Mouse (Mus musculus) monocyte, adult 2 months (primary cell): ENCODE data around the gene Cacna1d.

Experiments used
- DNase-seq, 2 experiments: peaks; one replicate each; pipeline ENCODE4 v3.0.0; 2022; ENCODE audit warnings: low spot score in 2 of 2, low read depth in 1 of 2

Cacna1d gene

DNA sequence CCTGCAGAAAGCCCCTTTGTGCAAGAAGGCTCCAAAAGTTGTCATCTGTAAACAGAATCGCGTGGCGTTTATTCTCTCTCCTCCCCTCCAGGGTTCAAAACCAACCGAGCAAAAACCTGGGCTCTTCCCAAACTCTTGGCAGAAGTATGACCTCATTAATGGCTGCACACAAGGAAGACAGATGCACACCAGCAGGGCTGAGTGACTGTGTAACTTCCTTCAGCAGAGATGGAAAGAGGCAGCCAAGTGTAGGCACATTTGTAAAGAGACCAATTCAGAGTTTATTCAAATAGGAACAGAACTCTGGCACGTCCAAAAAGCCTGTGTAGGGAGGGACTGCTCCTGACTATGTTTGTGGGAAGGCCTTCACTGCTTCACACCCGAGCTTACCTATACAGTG lies 385.7 kb downstream of the Cacna1d start:
- DNase-seq = no peak

GRCm38 (mm10) chr14:30103946-30104536 lies 387.2 kb downstream of the Cacna1d start:
- no peak for DNase-seq

DNA sequence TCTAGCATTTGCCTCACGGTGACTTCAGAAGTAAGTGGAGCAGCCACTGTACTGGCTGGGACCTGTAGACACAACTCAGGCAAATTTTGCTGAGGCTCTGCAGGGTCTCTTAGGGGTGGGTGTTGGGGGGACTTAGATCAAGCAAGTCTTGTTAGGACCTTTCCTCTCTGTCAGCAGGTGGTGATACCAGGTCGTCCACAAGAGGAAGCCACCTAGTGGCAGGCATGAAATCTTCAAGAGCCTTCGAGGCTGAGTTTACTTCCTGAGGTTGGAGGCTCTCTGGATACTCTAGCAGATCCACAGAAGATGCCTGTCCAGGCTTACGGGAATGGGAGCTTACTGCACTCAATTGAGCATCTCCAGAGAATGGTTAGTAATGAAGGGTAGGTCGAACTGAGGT lies 394.0 kb downstream of the Cacna1d start:
- no peak for DNase-seq

- DNase-seq = no peak
These were observed 398.8 kb downstream of the Cacna1d start for GRCm38 (mm10) chr14:30092426-30092825.

DNA sequence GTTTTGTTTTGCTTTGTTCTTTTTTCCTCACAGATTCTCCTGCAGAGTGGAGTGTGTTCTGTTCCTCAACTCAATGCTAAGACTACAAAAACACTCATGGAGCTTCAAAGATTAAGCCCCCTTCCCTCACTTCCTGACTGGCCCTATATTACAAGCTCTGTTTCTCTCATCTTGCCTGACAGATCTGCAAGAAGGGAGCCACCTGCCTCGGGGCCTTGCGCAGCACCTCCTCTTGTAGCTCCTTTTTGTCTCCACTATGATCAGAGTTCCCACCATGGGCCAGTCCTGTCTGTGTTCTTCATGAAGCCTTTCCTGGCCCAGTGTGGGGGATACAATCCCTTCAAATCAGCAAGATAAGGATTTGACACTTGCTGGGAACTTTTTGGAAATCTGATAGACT lies 399.2 kb downstream of the Cacna1d start:
- DNase-seq = no peak

- DNase-seq = no peak
These were observed 411.5 kb downstream of the Cacna1d start for GRCm38 (mm10) chr14:30079729-30080128.

DNA sequence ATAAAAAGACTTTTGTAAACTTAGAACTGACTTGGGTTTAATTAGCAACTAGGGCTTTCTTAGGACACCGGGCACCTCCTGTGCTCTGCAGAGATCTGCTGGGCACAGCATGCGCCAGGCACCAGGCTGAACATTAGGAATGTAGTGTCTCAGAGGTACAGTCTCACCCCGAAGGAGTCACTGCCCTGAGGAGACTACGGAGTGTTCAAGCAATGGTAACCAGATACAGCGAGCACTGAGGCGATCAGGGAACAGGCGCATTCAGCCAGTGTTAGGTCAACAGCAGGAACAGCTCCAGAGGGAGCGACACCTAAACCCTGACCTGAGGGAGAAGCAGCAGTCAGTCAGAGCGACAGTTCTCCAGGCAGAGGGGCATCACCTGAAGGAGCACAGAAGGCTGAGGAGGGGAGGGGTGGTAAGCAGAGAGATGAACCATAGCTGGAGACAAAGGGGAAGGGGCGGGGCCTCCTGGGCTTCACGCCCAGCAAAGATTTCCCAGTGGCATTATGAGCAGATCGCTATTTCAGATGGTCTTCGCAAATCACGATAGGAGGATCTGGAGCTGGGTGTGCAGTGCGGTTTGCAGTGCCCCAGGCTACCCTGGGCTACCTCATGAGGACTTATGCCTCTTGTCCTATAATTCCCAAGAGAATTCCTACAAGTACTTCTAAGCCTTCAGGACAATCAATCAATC lies 413.0 kb downstream of the Cacna1d start:
- no peak for DNase-seq

DNA sequence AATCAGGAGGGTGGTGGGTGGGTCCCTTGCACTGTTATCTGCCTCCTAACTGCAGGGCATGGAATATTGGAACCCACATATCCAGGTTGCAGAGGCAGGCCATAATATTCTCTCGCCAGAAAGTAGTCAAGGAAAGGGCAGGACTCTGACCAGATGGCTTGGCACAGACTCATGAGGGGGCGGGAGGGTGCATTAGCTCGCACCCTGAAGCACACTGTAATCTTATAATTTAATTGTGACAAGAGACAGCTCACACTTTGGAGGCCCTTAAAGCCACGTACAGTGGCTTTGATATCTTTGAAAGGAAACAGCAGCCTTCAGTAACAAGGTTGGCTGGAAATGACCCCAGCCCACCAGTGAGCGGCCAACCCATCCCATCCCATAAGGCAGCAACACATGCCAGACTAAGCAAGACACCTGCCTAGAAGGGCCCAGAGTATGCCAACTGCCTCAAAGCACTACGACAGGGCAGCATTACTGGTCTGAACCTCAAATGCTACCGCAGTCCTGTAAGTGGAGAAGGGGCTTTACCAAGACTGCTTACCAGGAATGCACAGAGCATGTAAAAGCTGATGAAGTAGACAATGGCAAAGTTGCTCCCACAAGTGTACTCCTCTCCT lies 415.9 kb downstream of the Cacna1d start:
- no peak for DNase-seq

DNA sequence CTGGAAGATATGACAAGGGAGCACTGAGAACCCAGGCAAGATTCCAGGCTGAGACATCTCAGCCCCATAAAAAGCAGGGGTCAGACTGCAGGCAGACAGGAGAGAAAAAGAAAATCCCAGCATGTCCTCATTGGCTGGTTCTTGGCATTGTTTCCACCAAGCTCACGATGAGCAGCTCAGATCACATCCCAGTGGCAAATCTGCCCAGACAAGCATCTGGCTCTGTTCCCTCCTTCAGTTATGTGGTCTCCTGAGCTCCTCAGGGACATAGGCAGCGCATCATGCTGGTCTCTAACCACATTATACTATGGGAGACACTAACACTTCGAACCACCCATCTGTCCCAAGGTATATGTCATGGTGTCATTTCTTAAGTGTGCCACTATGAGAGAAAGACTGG lies 422.7 kb downstream of the Cacna1d start:
- DNase-seq = no peak

- no peak for DNase-seq
These were observed 424.5 kb downstream of the Cacna1d start for GRCm38 (mm10) chr14:30066752-30067151.

- DNase-seq = no peak
These were observed 426.4 kb downstream of the Cacna1d start for GRCm38 (mm10) chr14:30064864-30065263.

GRCm38 (mm10) chr14:30056031-30056766 lies 435.1 kb downstream of the Cacna1d start:
- no peak for DNase-seq

DNA sequence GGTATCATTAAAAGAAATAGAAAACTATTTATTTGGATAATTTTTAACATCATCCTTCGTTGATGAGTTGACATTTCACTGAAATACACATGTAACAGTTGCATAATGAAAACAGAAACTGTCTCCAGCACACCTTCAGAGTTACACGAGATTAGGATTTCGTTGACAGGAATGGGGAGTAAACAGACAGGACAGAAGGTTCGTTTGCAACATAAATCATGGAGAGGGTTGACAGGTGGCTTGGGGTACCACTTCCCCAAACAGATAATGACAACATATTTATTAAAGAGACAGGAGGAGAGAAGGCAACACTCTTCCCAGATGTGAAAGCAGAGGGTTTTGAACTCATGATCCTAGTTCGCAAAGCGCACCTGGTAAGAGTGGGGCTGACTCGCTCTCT lies 436.3 kb downstream of the Cacna1d start:
- no peak for DNase-seq

DNA sequence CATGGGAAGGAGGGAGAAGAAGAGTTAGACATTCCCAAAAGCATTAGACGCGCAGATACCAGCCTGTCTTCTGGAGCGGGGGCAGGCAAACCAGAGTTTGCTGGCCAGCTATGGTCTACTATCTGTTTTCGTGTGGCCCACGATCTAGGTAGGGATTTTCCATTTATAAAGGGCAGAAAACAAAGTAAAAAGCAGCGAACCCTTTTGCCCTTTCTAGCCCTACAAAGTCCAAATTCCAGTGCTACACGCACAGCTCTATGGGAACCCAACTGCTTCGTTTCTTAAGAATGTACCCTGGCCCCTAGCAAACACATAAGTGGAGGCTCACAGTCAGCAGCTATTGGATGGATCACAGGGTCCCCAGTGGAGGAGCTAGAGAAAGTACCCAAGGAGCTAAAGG lies 441.0 kb downstream of the Cacna1d start:
- DNase-seq = no peak

DNA sequence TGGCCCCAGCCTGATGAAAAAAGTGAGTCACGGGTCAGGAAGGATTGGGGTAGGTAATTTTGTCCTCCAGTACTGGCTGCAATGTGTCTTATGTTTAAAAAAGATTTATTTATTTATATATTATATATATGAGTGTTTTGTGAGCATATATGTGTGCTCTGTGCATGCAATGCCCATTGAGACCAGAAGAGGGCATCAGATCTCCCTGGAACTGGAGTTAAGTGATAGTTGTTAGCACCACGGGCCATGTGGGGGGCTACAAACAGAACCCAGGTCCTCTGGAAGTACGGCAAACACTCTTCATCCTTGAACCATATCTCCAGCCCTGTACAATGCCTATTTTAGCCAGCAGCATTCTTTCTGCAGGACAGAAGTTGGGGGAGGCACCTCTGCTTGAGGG lies 443.2 kb downstream of the Cacna1d start:
- DNase-seq = no peak

DNA sequence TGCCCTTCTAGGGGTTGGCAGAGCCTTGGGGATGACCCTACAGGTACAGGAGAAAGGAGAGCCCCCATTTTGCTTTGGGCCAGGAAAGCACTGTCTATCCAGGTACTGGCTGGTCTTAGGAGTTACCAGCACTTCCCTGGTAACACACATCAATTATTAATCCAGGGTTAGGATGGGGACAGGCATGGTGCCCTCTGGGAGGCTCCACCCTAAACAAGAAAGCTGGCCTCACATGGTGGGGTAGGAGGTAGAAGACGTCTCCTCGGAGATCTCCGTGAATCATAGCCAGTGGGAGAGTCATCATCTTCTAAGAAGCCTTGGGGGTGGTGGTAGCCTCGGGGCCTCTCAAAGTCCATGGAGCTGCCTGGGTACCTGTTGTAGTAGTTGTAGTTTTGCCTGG lies 444.3 kb downstream of the Cacna1d start:
- no peak for DNase-seq

GRCm38 (mm10) chr14:30045704-30046220 lies 445.5 kb downstream of the Cacna1d start:
- DNase-seq = no peak

DNA sequence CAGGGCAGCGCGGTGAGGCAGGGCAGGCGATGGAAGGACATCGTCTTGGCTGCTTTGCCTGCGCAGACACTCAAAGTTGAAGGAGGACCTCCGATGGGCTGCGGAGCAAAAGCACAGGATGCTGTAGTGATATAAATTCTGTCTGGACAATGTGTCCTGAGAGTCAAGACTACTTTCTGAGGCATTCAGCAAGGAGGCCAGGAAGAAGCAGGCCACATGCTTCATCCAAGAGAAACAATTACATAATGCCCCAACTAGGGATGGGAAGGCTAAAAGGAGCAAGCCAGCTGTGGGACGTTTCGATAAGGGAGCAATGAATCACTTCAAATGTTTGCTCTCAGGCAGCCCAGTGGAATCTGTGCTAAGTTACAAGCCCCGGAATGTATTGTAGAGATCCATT lies 446.0 kb downstream of the Cacna1d start:
- DNase-seq = no peak

DNA sequence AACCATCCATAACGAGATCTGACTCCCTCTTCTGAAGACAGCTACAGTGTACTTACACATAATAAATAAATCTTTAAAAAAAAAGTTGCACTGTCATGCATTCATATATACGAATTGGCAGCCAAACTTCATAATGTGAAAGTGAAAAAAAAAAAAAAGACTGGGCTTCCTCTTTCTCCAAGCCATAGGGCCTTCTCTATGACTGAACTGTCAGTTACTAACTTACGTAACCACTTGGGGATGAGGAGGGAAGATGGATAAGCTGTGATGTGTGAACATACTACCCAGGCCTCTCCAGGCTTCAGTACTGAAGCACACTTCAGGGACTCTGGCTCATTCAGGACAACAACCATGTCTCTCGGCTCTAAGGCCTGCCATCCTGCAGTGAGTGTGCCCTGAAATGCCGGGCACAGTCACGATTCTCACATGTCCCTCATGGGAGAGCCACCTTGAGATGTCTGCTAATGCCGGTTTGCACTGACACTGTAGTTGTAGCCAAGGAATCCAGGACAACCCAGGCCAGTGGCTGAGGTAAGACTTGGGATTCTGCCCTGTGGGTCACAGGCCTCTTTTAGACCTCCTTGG lies 447.8 kb downstream of the Cacna1d start:
- peak in 1 of 2 experiments; percentile 4 for DNase-seq

GRCm38 (mm10) chr14:30041836-30042235 lies 449.4 kb downstream of the Cacna1d start:
- DNase-seq = no peak

- DNase-seq = no peak
These were observed 451.8 kb downstream of the Cacna1d start for GRCm38 (mm10) chr14:30039413-30039812.
